8 mouse cellular contexts compared by ENCODE assay signal in genomic region chr1:97976072-97976471, GRCm38 (mm10).
DNase-seq lines count a peak whose midpoint lies in the region; ATAC-seq lines count a peak whose summit lies in the region.

No protein-coding gene starts in this region.

- H3K4me2 ChIP-seq in embryonic facial prominence, embryonic 12.5 days (replicated peaks): peak overlapping the region; percentile 78
- peak overlapping the region; percentile 80 for H3K4me2 ChIP-seq in hindbrain, embryonic 13.5 days
- peak overlapping the region; percentile 80 for H3K4me2 ChIP-seq in midbrain, embryonic 13.5 days (replicated peaks)

- H3K9me3 ChIP-seq in embryonic facial prominence, embryonic 12.5 days: no peaks in the 10 kb centered on the region
- no peaks in the 10 kb centered on the region for H3K9me3 ChIP-seq in hindbrain, embryonic 13.5 days
- H3K9me3 ChIP-seq in midbrain, embryonic 13.5 days: no peaks in the 10 kb centered on the region

- H3K27ac ChIP-seq in embryonic facial prominence, embryonic 12.5 days: no peak overlapping the region
- H3K27ac ChIP-seq in hindbrain, embryonic 13.5 days: no peak overlapping the region
- H3K27ac ChIP-seq in midbrain, embryonic 13.5 days: no peak overlapping the region

- no peak overlapping the region for H3K9ac ChIP-seq in embryonic facial prominence, embryonic 12.5 days
- H3K9ac ChIP-seq in hindbrain, embryonic 13.5 days: 0 out of 2 replicates have a peak overlapping the region, but pooled peaks have one; percentile 39
- peak overlapping the region; percentile 88; the same call in 1 of the 2 replicates for H3K9ac ChIP-seq in midbrain, embryonic 13.5 days (replicated peaks)

- DNase-seq in gastrocnemius, adult 18-20 months (ENCODE audit: low spot score): peak; percentile 19
- DNase-seq in gastrocnemius, postnatal 25 days: no peak
- DNase-seq in frontal cortex, postnatal 14 days (ENCODE audit: low spot score in 2 of 2): no peak
- DNase-seq in B cell, adult 2 months: no peak
- DNase-seq in left cerebral cortex, adult 11 months (ENCODE audit: low spot score): no peak

- no peak for ATAC-seq in embryonic facial prominence, embryonic 12.5 days (ENCODE audit: insufficient number of reproducible peaks, insufficient read depth, low FRiP score, low TSS enrichment)
- no peak for ATAC-seq in hindbrain, embryonic 13.5 days (ENCODE audit: low FRiP score)
- ATAC-seq in midbrain, embryonic 13.5 days: 0 out of 2 replicates have a peak, but pooled peaks have one; percentile 17

- no peaks in the 10 kb centered on the region for H3K27me3 ChIP-seq in embryonic facial prominence, embryonic 12.5 days
- H3K27me3 ChIP-seq in hindbrain, embryonic 13.5 days: no peaks in the 10 kb centered on the region
- H3K27me3 ChIP-seq in midbrain, embryonic 13.5 days: no peaks in the 10 kb centered on the region

- H3K4me1 ChIP-seq in embryonic facial prominence, embryonic 12.5 days: no peaks in the 10 kb centered on the region
- H3K4me1 ChIP-seq in hindbrain, embryonic 13.5 days (replicated peaks): peaks cover 23% of the 10 kb centered on the region
- peaks cover 27% of the 10 kb centered on the region for H3K4me1 ChIP-seq in midbrain, embryonic 13.5 days (replicated peaks)

- peak overlapping the region; percentile 66; the same call in 1 of the 2 replicates for H3K4me3 ChIP-seq in embryonic facial prominence, embryonic 12.5 days
- H3K4me3 ChIP-seq in hindbrain, embryonic 13.5 days: peak overlapping the region; percentile 73
- H3K4me3 ChIP-seq in midbrain, embryonic 13.5 days (replicated peaks): peak overlapping the region; percentile 79

- no peaks in the 10 kb centered on the region for H3K36me3 ChIP-seq in embryonic facial prominence, embryonic 12.5 days
- H3K36me3 ChIP-seq in hindbrain, embryonic 13.5 days: peaks cover 4% of the 10 kb centered on the region; the same call in 1 of the 2 replicates
- no peaks in the 10 kb centered on the region for H3K36me3 ChIP-seq in midbrain, embryonic 13.5 days

- 66% methylated on average over 13 of the region's 13 CpGs for WGBS in embryonic facial prominence, embryonic 12.5 days
- 45% methylated on average over 13 of the region's 13 CpGs for WGBS in hindbrain, embryonic 13.5 days
- 43% methylated on average over 13 of the region's 13 CpGs for WGBS in midbrain, embryonic 13.5 days
